Mouse (Mus musculus): ENCODE measurements at regions not wholly inside any gene's neighbourhood (a gene's known extent, or its start where the extent isn't known, plus 50 kb on each side); places are given as distances from the start of the nearest gene placed in this dataset.
A peak's percentile ranks its signal among the peaks of the same experiment; 100 is the strongest.

GRCm38 (mm10) chr9:115583548-115583947 is 273.3 kb upstream of the Stt3b start:
- no peak overlapping the region for H3K4me2 ChIP-seq (ENCODE audit: low read length)

DNA sequence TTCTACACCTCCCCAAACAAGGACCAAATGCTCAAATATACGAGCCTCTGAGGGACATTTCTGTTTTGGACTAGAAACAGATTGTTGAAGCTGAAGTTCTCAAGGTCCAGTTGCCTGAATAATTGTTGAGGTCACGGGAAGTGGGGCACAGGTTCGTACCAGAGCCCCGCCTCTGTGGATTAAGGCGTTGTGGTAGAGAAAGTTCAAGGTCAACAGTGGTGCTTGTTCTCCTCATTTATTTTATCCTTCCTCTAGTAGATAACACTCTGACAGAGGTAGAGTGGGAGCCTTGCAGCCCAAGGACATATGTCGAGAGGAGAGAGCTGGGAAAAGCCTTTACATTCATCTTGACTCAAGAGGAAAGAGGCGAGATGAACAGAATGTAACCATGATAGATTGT is 274.7 kb upstream of the Stt3b start:
- Histone ChIP-seq H3K36me3 (ENCODE audit: insufficient read depth, low read length) (no peaks in the 10 kb centered on the region), H3K4me2 (ENCODE audit: low read length) (no peak overlapping the region), H3K9me3 (replicated peaks; ENCODE audit: low read length) (no peaks in the 10 kb centered on the region), H3K4me1 (replicated peaks; ENCODE audit: insufficient read depth, low read length) (no peaks in the 10 kb centered on the region), H3K27ac (no peak overlapping the region), H3K27me3 (ENCODE audit: insufficient read depth, low read length) (no peaks in the 10 kb centered on the region), H3K4me3 (replicated peaks; ENCODE audit: low read depth, low read length) (no peak overlapping the region), H3K9ac (ENCODE audit: low read depth, low read length) (no peak overlapping the region)
- no peak for ATAC-seq (replicated peaks; ENCODE audit: low FRiP score, low read depth)
- DNase-seq (ENCODE audit: low spot score), result no peak
- no peak for TF ChIP-seq CTCF (IDR thresholded peaks at IDR 0.05; ENCODE audit: low read depth)
- 70% methylated on average over 7 of the region's 7 CpGs for WGBS

More at GRCm38 (mm10) chr9:115583548-115583947, 273.3 kb upstream of the Stt3b start:
- H3K4me1 ChIP-seq (replicated peaks; ENCODE audit: insufficient read depth, low read length), result no peaks in the 10 kb centered on the region
- H3K9ac ChIP-seq (ENCODE audit: low read depth, low read length), result no peak overlapping the region
- no peak overlapping the region for H3K27ac ChIP-seq
- no peaks in the 10 kb centered on the region for H3K9me3 ChIP-seq (replicated peaks; ENCODE audit: low read length)
- no peaks in the 10 kb centered on the region for H3K36me3 ChIP-seq (ENCODE audit: insufficient read depth, low read length)
- H3K27me3 ChIP-seq (ENCODE audit: insufficient read depth, low read length), result no peaks in the 10 kb centered on the region
- no peak for DNase-seq (ENCODE audit: low spot score)
- WGBS, result 82% methylated on average over 11 of the region's 11 CpGs
- H3K4me3 ChIP-seq (replicated peaks; ENCODE audit: low read depth, low read length), result no peak overlapping the region
- ATAC-seq (replicated peaks; ENCODE audit: low FRiP score, low read depth), result no peak
- TF ChIP-seq CTCF (IDR thresholded peaks at IDR 0.05; ENCODE audit: low read depth), result no peak

GRCm38 (mm10) chr9:115592466-115592865 is 282.2 kb upstream of the Stt3b start:
- Histone ChIP-seq H3K4me1 (replicated peaks; ENCODE audit: insufficient read depth, low read length) (no peaks in the 10 kb centered on the region), H3K4me3 (replicated peaks; ENCODE audit: low read depth, low read length) (no peak overlapping the region), H3K4me2 (ENCODE audit: low read length) (no peak overlapping the region), H3K27me3 (ENCODE audit: insufficient read depth, low read length) (no peaks in the 10 kb centered on the region), H3K36me3 (ENCODE audit: insufficient read depth, low read length) (no peaks in the 10 kb centered on the region), H3K9ac (ENCODE audit: low read depth, low read length) (no peak overlapping the region), H3K27ac (no peak overlapping the region), H3K9me3 (replicated peaks; ENCODE audit: low read length) (no peaks in the 10 kb centered on the region)
- DNase-seq (ENCODE audit: low spot score), result no peak
- no peak for TF ChIP-seq CTCF (IDR thresholded peaks at IDR 0.05; ENCODE audit: low read depth)
- WGBS, result 83% methylated on average over 5 of the region's 5 CpGs
- ATAC-seq (replicated peaks; ENCODE audit: low FRiP score, low read depth), result no peak

DNA sequence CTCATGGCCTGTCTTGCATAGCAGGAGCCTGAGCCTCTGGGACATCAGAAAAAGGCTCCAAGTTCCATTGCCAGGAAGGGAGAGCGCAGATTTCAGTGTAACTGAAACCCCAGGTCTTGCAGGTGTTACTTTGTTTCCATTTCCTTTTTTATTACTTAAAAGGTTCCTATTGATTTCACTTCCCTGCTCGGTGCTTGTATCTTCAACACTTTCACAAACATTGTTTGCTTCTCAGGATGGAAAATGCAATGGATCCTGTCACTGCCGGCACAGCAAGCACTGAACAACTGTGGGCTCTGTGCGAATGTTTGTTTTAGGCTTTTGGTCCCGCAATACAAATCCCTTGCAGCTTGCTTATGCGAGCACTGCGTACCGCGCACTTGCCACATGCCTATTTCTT is 290.0 kb upstream of the Stt3b start:
- H3K9me3 ChIP-seq (replicated peaks; ENCODE audit: low read length), result no peaks in the 10 kb centered on the region
- H3K27ac ChIP-seq, result no peak overlapping the region
- 65% methylated on average over 9 of the region's 9 CpGs for WGBS
- TF ChIP-seq CTCF (IDR thresholded peaks at IDR 0.05; ENCODE audit: low read depth), result no peak
- no peaks in the 10 kb centered on the region for H3K27me3 ChIP-seq (ENCODE audit: insufficient read depth, low read length)
- no peaks in the 10 kb centered on the region for H3K36me3 ChIP-seq (ENCODE audit: insufficient read depth, low read length)
- H3K4me3 ChIP-seq (replicated peaks; ENCODE audit: low read depth, low read length), result no peak overlapping the region
- ATAC-seq (replicated peaks; ENCODE audit: low FRiP score, low read depth), result no peak
- DNase-seq (ENCODE audit: low spot score), result peak; percentile 5
- H3K9ac ChIP-seq (ENCODE audit: low read depth, low read length), result no peak overlapping the region
- H3K4me2 ChIP-seq (ENCODE audit: low read length), result no peak overlapping the region
- no peaks in the 10 kb centered on the region for H3K4me1 ChIP-seq (replicated peaks; ENCODE audit: insufficient read depth, low read length)

GRCm38 (mm10) chr9:115600826-115601225 is 290.6 kb upstream of the Stt3b start:
- Histone ChIP-seq H3K36me3 (ENCODE audit: insufficient read depth, low read length) (no peaks in the 10 kb centered on the region), H3K9ac (ENCODE audit: low read depth, low read length) (no peak overlapping the region), H3K4me1 (replicated peaks; ENCODE audit: insufficient read depth, low read length) (no peaks in the 10 kb centered on the region), H3K9me3 (replicated peaks; ENCODE audit: low read length) (no peaks in the 10 kb centered on the region), H3K27me3 (ENCODE audit: insufficient read depth, low read length) (no peaks in the 10 kb centered on the region), H3K4me2 (ENCODE audit: low read length) (no peak overlapping the region), H3K4me3 (replicated peaks; ENCODE audit: low read depth, low read length) (no peak overlapping the region), H3K27ac (no peak overlapping the region)
- DNase-seq (ENCODE audit: low spot score) (no peak), ATAC-seq (replicated peaks; ENCODE audit: low FRiP score, low read depth) (no peak)
- no peak for TF ChIP-seq CTCF (IDR thresholded peaks at IDR 0.05; ENCODE audit: low read depth)
- 48% methylated on average over 2 of the region's 2 CpGs for WGBS

GRCm38 (mm10) chr9:115602772-115603171 is 292.6 kb upstream of the Stt3b start:
- no peak for TF ChIP-seq CTCF (IDR thresholded peaks at IDR 0.05; ENCODE audit: low read depth)
- ATAC-seq (replicated peaks; ENCODE audit: low FRiP score, low read depth), result no peak
- no peak overlapping the region for H3K4me2 ChIP-seq (ENCODE audit: low read length)

DNA sequence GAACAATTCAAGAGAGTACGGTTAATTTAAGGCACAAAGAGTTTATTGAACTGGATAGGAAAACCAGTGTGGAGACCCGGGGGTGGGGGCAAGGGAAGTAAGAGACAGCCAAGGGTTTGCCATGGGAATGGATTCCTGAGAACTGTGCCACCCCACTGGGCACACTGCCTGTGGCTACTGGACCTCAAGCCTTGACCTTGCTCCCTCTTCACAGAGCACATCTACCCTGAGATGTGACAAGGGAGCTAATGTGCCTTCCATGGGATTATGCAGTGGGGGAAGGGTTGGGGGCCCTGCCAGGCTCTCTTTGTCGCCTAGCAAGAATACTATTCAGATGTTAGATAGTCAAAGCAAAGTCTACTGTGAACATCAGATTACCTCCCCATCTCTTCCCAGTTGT is 294.2 kb upstream of the Stt3b start:
- Histone ChIP-seq H3K36me3 (ENCODE audit: insufficient read depth, low read length) (no peaks in the 10 kb centered on the region), H3K9me3 (replicated peaks; ENCODE audit: low read length) (no peaks in the 10 kb centered on the region), H3K9ac (ENCODE audit: low read depth, low read length) (no peak overlapping the region), H3K27ac (no peak overlapping the region), H3K4me2 (ENCODE audit: low read length) (no peak overlapping the region), H3K4me1 (replicated peaks; ENCODE audit: insufficient read depth, low read length) (no peaks in the 10 kb centered on the region), H3K27me3 (ENCODE audit: insufficient read depth, low read length) (no peaks in the 10 kb centered on the region), H3K4me3 (replicated peaks; ENCODE audit: low read depth, low read length) (no peak overlapping the region)
- WGBS, result 71% methylated on average over 3 of the region's 3 CpGs
- no peak for TF ChIP-seq CTCF (IDR thresholded peaks at IDR 0.05; ENCODE audit: low read depth)
- no peak for DNase-seq (ENCODE audit: low spot score)
- no peak for ATAC-seq (replicated peaks; ENCODE audit: low FRiP score, low read depth)

More at GRCm38 (mm10) chr9:115602772-115603171, 292.6 kb upstream of the Stt3b start:
- no peak overlapping the region for H3K4me3 ChIP-seq (replicated peaks; ENCODE audit: low read depth, low read length)
- no peaks in the 10 kb centered on the region for H3K36me3 ChIP-seq (ENCODE audit: insufficient read depth, low read length)
- no peaks in the 10 kb centered on the region for H3K27me3 ChIP-seq (ENCODE audit: insufficient read depth, low read length)
- no peak overlapping the region for H3K9ac ChIP-seq (ENCODE audit: low read depth, low read length)
- 95% methylated on average over 7 of the region's 7 CpGs for WGBS
- no peak overlapping the region for H3K27ac ChIP-seq
- no peak for DNase-seq (ENCODE audit: low spot score)
- no peaks in the 10 kb centered on the region for H3K9me3 ChIP-seq (replicated peaks; ENCODE audit: low read length)
- H3K4me1 ChIP-seq (replicated peaks; ENCODE audit: insufficient read depth, low read length), result no peaks in the 10 kb centered on the region

All from kidney, postnatal 0 days (tissue).